Mouse (Mus musculus) thymus, postnatal 10 days (tissue): ENCODE data around the gene Rcc1.
A peak's percentile ranks its signal among the peaks of the same experiment; 100 is the strongest.

Experiments
- DNase-seq, 2 experiments: peaks; one replicate each; pipeline ENCODE4 v3.0.0; 2021; ENCODE audit warnings: low spot score in 2 of 2

The Rcc1 gene

DNA sequence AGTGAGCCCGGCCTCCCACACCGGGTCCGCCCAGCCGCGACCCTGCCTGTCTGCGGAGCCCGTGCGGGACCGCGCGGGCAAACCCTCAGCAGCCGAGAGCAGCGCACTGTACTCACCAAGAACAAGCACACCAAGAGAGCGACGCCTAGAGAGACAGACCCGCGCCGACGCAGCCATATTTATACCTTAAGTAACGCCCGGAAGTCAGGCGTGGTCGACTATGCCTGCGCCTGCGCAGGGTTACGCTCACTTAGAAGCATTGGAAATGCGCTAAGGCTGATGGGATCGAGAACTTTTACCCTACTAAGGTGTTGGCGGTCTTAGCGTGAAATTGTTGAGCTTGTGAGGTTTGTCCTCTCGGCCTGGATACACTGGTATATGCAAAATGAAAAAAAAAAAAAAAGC lies at the start of gene Rcc1:
Gene Rcc1, minus strand, starts transcription at position 125 of the 405 bp plus-strand sequence.
- peak; percentile 92 to 94 for DNase-seq

DNA sequence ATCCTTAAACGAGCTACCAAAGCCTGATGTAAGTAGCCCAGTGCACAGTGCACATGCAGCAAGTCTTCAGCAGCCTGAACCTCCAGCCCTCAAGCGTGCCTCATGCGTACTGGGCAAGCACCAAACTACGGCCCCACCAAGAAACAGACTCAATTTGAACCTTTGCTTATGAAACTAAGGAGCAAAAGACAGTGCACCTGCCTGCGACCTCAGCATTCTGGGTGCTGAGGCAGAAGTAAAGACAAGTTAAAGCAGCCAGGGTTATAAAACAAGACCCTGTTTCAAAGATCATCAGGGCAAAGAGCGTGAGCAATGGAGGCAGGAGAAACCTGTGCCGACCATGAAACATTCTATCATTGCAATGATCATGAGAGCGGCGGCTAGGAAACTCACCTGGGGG lies 47.6 kb upstream of the Rcc1 start:
- DNase-seq = no peak

- DNase-seq = no peak
These were observed 45.5 kb upstream of the Rcc1 start for GRCm38 (mm10) chr4:132398863-132399262.

DNA sequence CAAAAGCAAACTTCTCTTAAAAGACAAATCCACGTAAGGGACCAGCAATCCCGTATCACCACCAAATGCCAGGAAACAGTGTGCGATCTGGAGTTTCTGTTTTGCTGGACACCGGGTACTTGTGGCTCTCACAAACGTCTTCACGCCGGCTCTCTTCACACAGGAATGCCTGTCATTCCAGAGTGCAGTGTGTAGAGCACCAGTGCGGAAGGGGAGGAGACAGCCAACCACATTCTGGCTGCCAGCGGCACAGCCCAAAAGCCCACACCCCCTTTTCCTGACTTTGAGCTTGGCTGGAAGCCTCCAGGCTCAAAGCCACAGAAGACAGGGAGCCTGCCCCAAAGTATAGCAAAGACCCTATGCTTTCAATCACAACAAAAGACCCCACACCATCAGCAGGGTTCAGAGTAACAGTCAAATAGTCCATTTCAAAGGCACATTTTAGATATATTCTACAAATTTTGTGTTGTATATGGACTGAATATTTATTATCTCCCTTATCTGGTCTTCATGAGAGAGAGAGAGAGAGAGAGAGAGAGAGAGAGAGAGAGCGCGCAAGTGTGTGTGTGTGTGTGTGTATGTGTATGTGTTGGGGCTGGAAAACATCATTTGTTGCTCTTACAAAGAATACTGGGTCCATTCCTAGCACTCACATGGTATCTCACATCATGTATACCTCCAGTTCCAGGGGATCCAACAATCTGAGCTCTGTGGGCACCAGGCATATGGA lies 44.8 kb upstream of the Rcc1 start:
- DNase-seq = no peak

GRCm38 (mm10) chr4:132397120-132397519 lies 43.7 kb upstream of the Rcc1 start:
- DNase-seq = no peak

- no peak for DNase-seq
These were observed 42.8 kb upstream of the Rcc1 start for GRCm38 (mm10) chr4:132396251-132396650.

DNA sequence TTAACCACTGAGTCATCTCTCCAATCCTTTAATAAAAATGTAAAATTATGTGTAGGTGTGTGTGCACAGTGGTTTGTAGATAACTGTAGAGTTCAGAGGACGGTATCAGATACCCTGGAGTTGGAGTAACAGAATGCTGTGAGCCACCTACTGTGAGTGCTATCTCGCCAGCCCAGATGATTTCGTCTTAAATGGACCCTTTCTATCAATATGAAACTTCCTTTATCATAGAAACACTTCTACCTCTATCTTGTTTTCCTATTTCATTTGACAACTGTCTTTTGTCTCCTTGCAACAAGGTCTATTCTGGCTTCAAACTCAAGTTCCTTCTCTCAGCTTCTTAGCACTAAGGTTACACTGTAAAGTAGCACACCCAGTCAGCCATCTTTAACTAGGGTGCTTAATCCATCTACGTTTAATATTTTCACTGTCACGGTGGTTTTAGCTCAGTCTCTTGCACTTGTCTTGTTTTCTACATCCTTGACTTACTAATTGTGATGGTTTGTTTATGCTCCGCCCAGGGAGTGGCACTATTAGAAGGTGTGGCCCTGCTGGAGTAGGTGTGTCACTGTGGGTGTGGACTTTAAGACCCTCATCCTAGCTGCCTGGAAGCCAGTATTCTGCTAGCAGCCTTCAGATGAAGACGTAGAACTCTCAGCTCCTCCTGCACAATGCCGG lies 37.8 kb upstream of the Rcc1 start:
- DNase-seq = no peak

- DNase-seq = no peak
These were observed 35.9 kb upstream of the Rcc1 start for GRCm38 (mm10) chr4:132389302-132389701.

GRCm38 (mm10) chr4:132387617-132388016 lies 34.2 kb upstream of the Rcc1 start:
- DNase-seq = peak in 1 of 2 experiments; percentile 7

GRCm38 (mm10) chr4:132386846-132387245 lies 33.4 kb upstream of the Rcc1 start:
- DNase-seq = no peak

- DNase-seq = no peak
These were observed 32.5 kb upstream of the Rcc1 start for GRCm38 (mm10) chr4:132385771-132386410.

- no peak for DNase-seq
These were observed 30.1 kb upstream of the Rcc1 start for GRCm38 (mm10) chr4:132383455-132383854.

DNA sequence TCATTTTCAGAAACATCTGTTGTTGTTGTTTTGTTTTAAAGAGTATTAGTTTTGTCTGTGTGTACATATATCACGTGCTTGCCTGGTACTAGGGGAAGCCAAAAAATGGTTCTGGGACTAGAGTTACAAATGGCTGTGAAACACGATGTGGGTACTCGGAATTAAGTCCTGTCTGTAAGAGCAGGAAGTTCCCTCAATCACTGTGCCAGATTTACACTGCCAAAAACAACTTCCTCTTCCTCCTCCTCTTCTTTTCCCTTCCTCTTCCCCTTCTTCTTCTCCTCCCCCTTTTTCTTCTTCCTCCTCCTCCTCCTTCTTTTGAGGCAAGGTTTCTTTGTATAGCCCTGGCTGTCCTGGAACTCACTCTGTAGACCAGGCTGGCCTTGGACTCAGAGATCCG lies 28.9 kb upstream of the Rcc1 start:
- DNase-seq = no peak

GRCm38 (mm10) chr4:132380965-132381616 lies 27.7 kb upstream of the Rcc1 start:
- no peak for DNase-seq

GRCm38 (mm10) chr4:132373820-132374219 lies 20.4 kb upstream of the Rcc1 start:
- DNase-seq = no peak

- DNase-seq = no peak
These were observed 16.7 kb upstream of the Rcc1 start for GRCm38 (mm10) chr4:132369953-132370750.

DNA sequence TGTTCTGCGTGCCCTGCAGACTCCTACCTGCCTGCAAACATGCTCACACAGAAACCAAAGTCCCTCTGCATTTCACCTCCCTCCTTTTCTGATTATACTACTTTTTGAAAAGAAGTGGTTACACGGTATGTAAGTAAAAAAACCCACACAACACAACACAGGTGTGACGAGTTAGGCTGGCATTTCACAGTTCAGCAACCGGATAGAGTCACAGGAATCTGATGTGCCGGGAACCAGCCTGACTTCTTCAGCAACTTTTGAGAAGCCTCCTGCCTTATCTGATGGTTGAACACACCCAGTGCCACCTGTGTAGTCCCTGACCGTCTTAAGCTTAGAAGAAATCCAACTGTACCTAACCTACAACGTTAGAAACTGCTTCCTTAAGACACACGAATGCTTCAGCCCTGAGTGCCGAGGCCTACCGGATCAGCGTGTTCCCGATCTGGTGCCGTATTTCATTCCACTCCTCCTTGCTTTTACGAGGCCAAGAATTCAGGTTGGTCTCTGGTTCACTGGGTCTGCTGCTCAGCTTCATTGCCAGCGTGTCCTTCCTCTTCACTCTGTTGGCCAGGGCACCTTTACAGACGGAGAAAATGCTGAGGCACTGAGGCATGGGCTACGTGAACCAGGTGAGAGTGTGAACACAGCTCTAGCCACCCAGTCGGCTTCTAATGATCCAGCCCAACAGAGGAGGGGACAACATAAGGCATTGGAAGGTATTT lies 14.2 kb upstream of the Rcc1 start:
- no peak for DNase-seq

GRCm38 (mm10) chr4:132365450-132366060 lies 12.2 kb upstream of the Rcc1 start:
- DNase-seq = no peak

GRCm38 (mm10) chr4:132363487-132363886 lies 10.1 kb upstream of the Rcc1 start:
- no peak for DNase-seq

DNA sequence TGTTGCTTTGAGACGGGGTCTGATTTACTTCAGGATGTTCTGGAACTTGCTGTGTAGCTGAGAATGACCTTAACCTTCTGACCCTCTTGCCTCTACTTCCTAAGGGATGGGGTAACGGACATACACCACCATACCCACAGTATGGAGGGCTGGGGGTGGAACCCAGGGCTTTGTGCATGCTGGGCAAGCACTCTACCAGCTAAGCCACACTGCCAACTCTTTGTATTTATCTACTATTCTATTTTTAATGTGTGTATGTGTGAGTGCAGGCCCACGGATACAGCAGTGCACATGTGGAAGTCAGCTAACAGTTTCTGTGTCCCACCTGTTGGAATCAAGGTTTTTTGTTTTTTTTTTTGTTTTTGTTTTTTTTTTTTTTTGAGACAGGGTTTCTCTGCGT lies 6.1 kb upstream of the Rcc1 start:
- DNase-seq = no peak
